ENCODE assay signal across 20 mouse cellular contexts in the genomic region with DNA sequence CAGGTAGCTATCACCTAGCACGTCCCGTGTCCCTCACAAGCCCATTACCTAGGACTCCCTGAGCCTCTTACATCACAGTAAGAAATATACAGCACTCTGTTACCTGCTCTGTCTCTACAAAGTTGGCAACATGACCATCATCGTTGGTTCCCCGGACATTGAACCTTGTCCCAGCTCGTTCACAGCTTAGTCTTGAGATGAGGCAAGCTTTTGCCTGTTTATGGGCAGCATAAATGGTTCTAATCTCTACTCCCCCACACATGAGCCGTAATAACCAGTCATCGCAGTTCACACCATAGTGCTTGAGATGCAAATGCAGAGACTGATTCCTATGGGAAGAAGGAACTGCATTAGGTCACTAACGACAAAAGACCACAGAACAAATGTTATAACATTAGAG. TPM values are rescaled to one million over a fixed set of nuclear protein-coding genes. Genes with fewer than 3 reads are reported as not detected.
A peak's percentile ranks its signal among the peaks of the same experiment; 100 is the strongest.
DNase-seq lines count a peak whose midpoint lies in the region; ATAC-seq and TF ChIP-seq lines count a peak whose summit lies in the region.
"Had no signal": no experiment of that assay in that cellular context is flagged by ENCODE, and none has a peak within 500 bp of the region (broad histone marks: within the 10 kb centered on the region; RNA-seq: fewer than 3 reads in every experiment).

No protein-coding gene starts in this region.

- DNase-seq in kidney, adult 11 months: peak; percentile 12
- peak; percentile 61 for DNase-seq in liver, adult 2 months (ENCODE audit: extremely low read depth, low read depth, low spot score)
- no peak for DNase-seq in layer of hippocampus, adult 11-12 months (ENCODE audit: low spot score)
- DNase-seq in right cerebral cortex, postnatal 14 days: no peak
- DNase-seq: adrenal gland, adult 8-10 months; cerebellum, adult 2 months; gastrocnemius, postnatal 14 days; kidney, postnatal 10 days; layer of hippocampus, adult 9-11 months; lung, postnatal 10 days; right cerebral cortex, adult 18-20 months had no signal

- H3K27me3 ChIP-seq in kidney, embryonic 16.5 days (ENCODE audit: insufficient read depth, low read length): no peaks in the 10 kb centered on the region
- H3K27me3 ChIP-seq in erythroblast, embryonic 14.5 days (ENCODE audit: control insufficient read depth): no peaks in the 10 kb centered on the region
- no peaks in the 10 kb centered on the region for H3K27me3 ChIP-seq in liver, adult 2 months (ENCODE audit: control insufficient read depth, insufficient read depth, low read length)
- H3K27me3 ChIP-seq: CH12.LX; embryonic facial prominence, embryonic 12.5 days; forebrain, embryonic 12.5 days; megakaryocyte, embryonic 14.5 days had no signal

- H3K9me3 ChIP-seq in kidney, embryonic 16.5 days (ENCODE audit: low read length): no peaks in the 10 kb centered on the region
- no peaks in the 10 kb centered on the region for H3K9me3 ChIP-seq in erythroblast, embryonic 14.5 days (ENCODE audit: control insufficient read depth, low read length)
- H3K9me3 ChIP-seq: embryonic facial prominence, embryonic 12.5 days; forebrain, embryonic 12.5 days; heart, embryonic 10.5 days; megakaryocyte, embryonic 14.5 days had no signal

- H3K79me2 ChIP-seq in liver, adult 2 months (ENCODE audit: control insufficient read depth, insufficient read depth, low read length): no peaks in the 10 kb centered on the region; the same call in 1 of the 2 replicates

- no peak overlapping the region for H3K4me2 ChIP-seq in kidney, embryonic 16.5 days (replicated peaks; ENCODE audit: low read depth, low read length)
- H3K4me2 ChIP-seq: embryonic facial prominence, embryonic 12.5 days; forebrain, embryonic 12.5 days had no signal

- no peak overlapping the region for H3K4me3 ChIP-seq in kidney, embryonic 16.5 days (ENCODE audit: low read length)
- peak overlapping the region; percentile 63 for H3K4me3 ChIP-seq in erythroblast, embryonic 14.5 days (replicated peaks)
- H3K4me3 ChIP-seq in liver, adult 2 months (ENCODE audit: insufficient read depth, low read depth, low read length): no peak overlapping the region
- H3K4me3 ChIP-seq: embryonic facial prominence, embryonic 12.5 days; forebrain, embryonic 12.5 days; heart, embryonic 10.5 days; megakaryocyte, embryonic 14.5 days had no signal

- no peak overlapping the region for H3K9ac ChIP-seq in kidney, embryonic 16.5 days (replicated peaks; ENCODE audit: low read length)
- H3K9ac ChIP-seq in liver, adult 2 months (ENCODE audit: low read depth, low read length): no peak overlapping the region
- H3K9ac ChIP-seq: embryonic facial prominence, embryonic 12.5 days; forebrain, embryonic 12.5 days had no signal

- H3K4me1 ChIP-seq in kidney, embryonic 16.5 days (ENCODE audit: insufficient read depth, low read length): no peaks in the 10 kb centered on the region
- peaks cover 54% of the 10 kb centered on the region for H3K4me1 ChIP-seq in erythroblast, embryonic 14.5 days (ENCODE audit: control insufficient read depth)
- H3K4me1 ChIP-seq in liver, adult 2 months (ENCODE audit: control insufficient read depth, insufficient read depth, low read length): no peaks in the 10 kb centered on the region; the same call in 1 of the 2 replicates
- H3K4me1 ChIP-seq: embryonic facial prominence, embryonic 12.5 days; forebrain, embryonic 12.5 days; heart, embryonic 10.5 days had no signal

- WGBS in kidney, embryonic 16.5 days: 85% methylated on average over 8 of the region's 8 CpGs
- 50% methylated on average over 8 of the region's 8 CpGs for WGBS in liver, adult 2 months

- no peak for TF ChIP-seq CTCF in liver, adult 2 months (IDR thresholded peaks at IDR 0.05; ENCODE audit: low read depth, low read length)

- H3K36me3 ChIP-seq in kidney, embryonic 16.5 days (ENCODE audit: insufficient read depth, low read length): peaks cover 9% of the 10 kb centered on the region; the same call in 1 of the 2 replicates
- peaks cover 81% of the 10 kb centered on the region for H3K36me3 ChIP-seq in erythroblast, embryonic 14.5 days (ENCODE audit: control insufficient read depth)
- H3K36me3 ChIP-seq in liver, adult 2 months (ENCODE audit: control insufficient read depth, insufficient read depth, low read length): peaks cover 21% of the 10 kb centered on the region; the same call in 1 of the 2 replicates

- no peak for TF ChIP-seq POLR2A in liver, adult 2 months (IDR thresholded peaks at IDR 0.05; ENCODE audit: extremely low read depth, insufficient read depth, low read length)

- no peak for ATAC-seq in kidney, embryonic 16.5 days (ENCODE audit: low FRiP score, low TSS enrichment)
- ATAC-seq in megakaryocyte-erythroid progenitor cell, adult 5-6 weeks (replicated peaks; ENCODE audit: low FRiP score, low TSS enrichment, poor library complexity, severe bottlenecking): 0 out of 2 replicates have a peak, but pooled peaks have one; percentile 7
- ATAC-seq: hindbrain, embryonic 16.5 days had no signal

- H3K27ac ChIP-seq in kidney, embryonic 16.5 days (ENCODE audit: low read length): no peak overlapping the region
- H3K27ac ChIP-seq in liver, adult 2 months (replicated peaks; ENCODE audit: insufficient read depth, low read depth, low read length): no peak overlapping the region
- H3K27ac ChIP-seq: embryonic facial prominence, embryonic 12.5 days; forebrain, embryonic 12.5 days; heart, embryonic 10.5 days had no signal

RNA-seq across cellular contexts. Expression of a gene that starts 23.1 kb away (rescaled TPM):
- polyA plus RNA-seq in kidney, embryonic 16.5 days (2015; fragmentation: Nextera tagmentation; extraction: Ambion mirVana): 12.3 and 17.0 TPM in 2 replicates
- polyA plus RNA-seq in erythroblast, embryonic 14.5 days (2012): 8.1 and 8.8 TPM in 2 replicates
- 7.5 and 8.1 TPM in 2 replicates for total RNA-seq in liver, adult 2 months (2014; rRNA removed)
- polyA plus RNA-seq in liver, adult 2 months (2012; rRNA removed): 6.2 and 6.6 TPM in 2 replicates
- 38.1 and 48.6 TPM in 2 replicates for total RNA-seq in megakaryocyte-erythroid progenitor cell, adult 5-6 weeks (2014; fragmentation: Nextera tagmentation)
- 25.4 and 28.7 TPM in 2 replicates for total RNA-seq in megakaryocyte-erythroid progenitor cell, adult 5-6 weeks (2017)

RNA-seq across cellular contexts. Expression of a gene that starts 53.1 kb away (rescaled TPM):
- 43.0 and 44.0 TPM in 2 replicates for polyA plus RNA-seq in kidney, embryonic 16.5 days (2015; fragmentation: Nextera tagmentation; extraction: Ambion mirVana)
- 1.9 and 2.1 TPM in 2 replicates for polyA plus RNA-seq in erythroblast, embryonic 14.5 days (2012)
- total RNA-seq in liver, adult 2 months (2014; rRNA removed): 10.8 and 14.0 TPM in 2 replicates
- 15.5 and 22.5 TPM in 2 replicates for polyA plus RNA-seq in liver, adult 2 months (2012; rRNA removed)
- 40.6 and 61.6 TPM in 2 replicates for total RNA-seq in megakaryocyte-erythroid progenitor cell, adult 5-6 weeks (2014; fragmentation: Nextera tagmentation)
- total RNA-seq in megakaryocyte-erythroid progenitor cell, adult 5-6 weeks (2017): 104 and 136 TPM in 2 replicates

RNA-seq across cellular contexts. Expression of a gene that starts 56.3 kb away (rescaled TPM):
- polyA plus RNA-seq in kidney, embryonic 16.5 days (2015; fragmentation: Nextera tagmentation; extraction: Ambion mirVana): 51.4 and 54.5 TPM in 2 replicates
- polyA plus RNA-seq in erythroblast, embryonic 14.5 days (2012): 1.5 and 2.1 TPM in 2 replicates
- total RNA-seq in liver, adult 2 months (2014; rRNA removed): 24.1 and 26.1 TPM in 2 replicates
- 4.8 and 8.1 TPM in 2 replicates for polyA plus RNA-seq in liver, adult 2 months (2012; rRNA removed)
- total RNA-seq in megakaryocyte-erythroid progenitor cell, adult 5-6 weeks (2014; fragmentation: Nextera tagmentation): 103 and 125 TPM in 2 replicates
- 85.8 and 94.4 TPM in 2 replicates for total RNA-seq in megakaryocyte-erythroid progenitor cell, adult 5-6 weeks (2017)

Comparison
In these comparisons a context has a peak if more than half of its experiments do, and no peak if none do; other contexts are left out.
1. DNase-seq: peak in kidney, adult 11 months (single experiment) and liver, adult 2 months (single experiment); none in layer of hippocampus, adult 11-12 months (single experiment) and right cerebral cortex, postnatal 14 days (single experiment).